Comparison of ENCODE assay signal across 14 mouse cellular contexts in the genomic region with DNA sequence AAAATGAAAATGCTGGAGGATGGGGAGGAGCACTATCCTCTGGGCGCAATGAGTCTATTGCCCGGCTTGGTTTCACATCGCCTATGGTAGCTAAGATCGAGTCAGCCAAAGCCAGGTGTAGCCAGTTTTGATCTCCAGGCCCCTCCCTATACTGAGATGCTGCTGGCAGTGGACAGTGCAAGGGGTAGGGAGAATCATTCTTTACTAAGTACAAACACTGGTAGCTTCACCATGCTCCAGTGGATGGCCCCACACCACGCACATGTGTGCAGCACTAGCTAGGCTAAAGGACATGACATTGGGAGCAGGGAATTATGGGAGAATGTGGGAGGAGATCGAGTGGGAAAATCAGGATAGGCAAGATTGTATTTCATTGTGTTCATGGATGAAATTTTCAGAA. TPM values are rescaled to one million over a fixed set of nuclear protein-coding genes. Genes with fewer than 3 reads are reported as not detected.
DNase-seq lines count a peak whose midpoint lies in the region; ATAC-seq and TF ChIP-seq lines count a peak whose summit lies in the region.
"Had no signal": no experiment of that assay in that cellular context is flagged by ENCODE, and none has a peak within 500 bp of the region (broad histone marks: within the 10 kb centered on the region; RNA-seq: fewer than 3 reads in every experiment).

No protein-coding gene starts in this region.

- H3K27ac ChIP-seq in hindbrain, embryonic 10.5 days: peak overlapping the region; percentile 37
- no peak overlapping the region for H3K27ac ChIP-seq in hindbrain, embryonic 11.5 days (ENCODE audit: low read depth, low read length)
- H3K27ac ChIP-seq in embryonic facial prominence, embryonic 11.5 days (replicated peaks; ENCODE audit: low read depth, low read length): 0 out of 2 replicates have a peak overlapping the region, but pooled peaks have one; percentile 6
- H3K27ac ChIP-seq in hindbrain, embryonic 14.5 days: peak overlapping the region; percentile 75
- H3K27ac ChIP-seq in midbrain, embryonic 14.5 days (replicated peaks; ENCODE audit: low read depth, low read length): peak overlapping the region; percentile 76
- no peak overlapping the region for H3K27ac ChIP-seq in thymus, adult 2 months (ENCODE audit: control insufficient read depth, insufficient read depth, low read length)
- H3K27ac ChIP-seq: kidney, postnatal 0 days; liver, embryonic 15.5 days; stomach, embryonic 15.5 days had no signal

- H3K4me2 ChIP-seq in hindbrain, embryonic 11.5 days (replicated peaks; ENCODE audit: low read depth, low read length): no peak overlapping the region
- H3K4me2 ChIP-seq in embryonic facial prominence, embryonic 11.5 days (ENCODE audit: low read depth, low read length): no peak overlapping the region
- no peak overlapping the region for H3K4me2 ChIP-seq in hindbrain, embryonic 14.5 days (replicated peaks)
- H3K4me2 ChIP-seq in midbrain, embryonic 14.5 days (ENCODE audit: low read length): no peak overlapping the region
- H3K4me2 ChIP-seq: liver, embryonic 15.5 days; stomach, embryonic 15.5 days had no signal

- ATAC-seq in hindbrain, embryonic 11.5 days (ENCODE audit: low FRiP score): no peak
- peak; percentile 66; the same call in 1 of the 2 replicates for ATAC-seq in embryonic facial prominence, embryonic 11.5 days (replicated peaks; ENCODE audit: insufficient number of reproducible peaks, low FRiP score, low TSS enrichment, low read depth)
- ATAC-seq in hindbrain, embryonic 14.5 days (ENCODE audit: low FRiP score): no peak
- ATAC-seq in midbrain, embryonic 14.5 days (ENCODE audit: low FRiP score, low TSS enrichment): no peak

- 66% methylated on average over 6 of the region's 6 CpGs for WGBS in hindbrain, embryonic 10.5 days
- 67% methylated on average over 6 of the region's 6 CpGs for WGBS in hindbrain, embryonic 11.5 days
- WGBS in embryonic facial prominence, embryonic 11.5 days: 76% methylated on average over 6 of the region's 6 CpGs
- 61% methylated on average over 6 of the region's 6 CpGs for WGBS in hindbrain, embryonic 14.5 days
- WGBS in midbrain, embryonic 14.5 days: 58% methylated on average over 6 of the region's 6 CpGs
- 71% methylated on average over 6 of the region's 6 CpGs for WGBS in thymus, adult 2 months

- H3K9me3 ChIP-seq in hindbrain, embryonic 10.5 days: no peaks in the 10 kb centered on the region
- H3K9me3 ChIP-seq in hindbrain, embryonic 11.5 days (ENCODE audit: control insufficient read depth, low read length): no peaks in the 10 kb centered on the region
- H3K9me3 ChIP-seq in embryonic facial prominence, embryonic 11.5 days (replicated peaks; ENCODE audit: control insufficient read depth, low read length): no peaks in the 10 kb centered on the region
- no peaks in the 10 kb centered on the region for H3K9me3 ChIP-seq in hindbrain, embryonic 14.5 days (ENCODE audit: control insufficient read depth, low read length)
- H3K9me3 ChIP-seq in midbrain, embryonic 14.5 days (ENCODE audit: control insufficient read depth, low read length): no peaks in the 10 kb centered on the region
- H3K9me3 ChIP-seq: liver, embryonic 15.5 days; stomach, embryonic 15.5 days had no signal

- no peak for DNase-seq in hindbrain, embryonic 10.5 days (ENCODE audit: low spot score)
- no peak for DNase-seq in hindbrain, embryonic 11.5 days (ENCODE audit: low spot score)
- DNase-seq in embryonic facial prominence, embryonic 11.5 days (ENCODE audit: low spot score): no peak
- DNase-seq in hindbrain, embryonic 14.5 days (ENCODE audit: low spot score): no peak
- DNase-seq in midbrain, embryonic 14.5 days: no peak
- DNase-seq in thymus, adult 2 months: no peak
- no peak for DNase-seq in spleen, postnatal 14 days (ENCODE audit: low spot score in 2 of 2)
- no peak for DNase-seq in layer of hippocampus, adult 9-10 months (ENCODE audit: low spot score)
- DNase-seq: gastrocnemius, postnatal 25 days; heart, postnatal 36 days; right cerebral cortex, postnatal 25 days had no signal

- no peaks in the 10 kb centered on the region for H3K36me3 ChIP-seq in hindbrain, embryonic 10.5 days
- no peaks in the 10 kb centered on the region for H3K36me3 ChIP-seq in hindbrain, embryonic 11.5 days (ENCODE audit: control insufficient read depth, insufficient read depth, low read length)
- H3K36me3 ChIP-seq in embryonic facial prominence, embryonic 11.5 days (replicated peaks; ENCODE audit: control insufficient read depth, insufficient read depth, low read depth, low read length): no peaks in the 10 kb centered on the region
- H3K36me3 ChIP-seq in hindbrain, embryonic 14.5 days (replicated peaks; ENCODE audit: control insufficient read depth, insufficient read depth): no peaks in the 10 kb centered on the region
- H3K36me3 ChIP-seq in midbrain, embryonic 14.5 days (ENCODE audit: control insufficient read depth, insufficient read depth, low read length): no peaks in the 10 kb centered on the region
- H3K36me3 ChIP-seq in thymus, adult 2 months (ENCODE audit: control insufficient read depth, insufficient read depth, low read length): no peaks in the 10 kb centered on the region
- H3K36me3 ChIP-seq: liver, embryonic 15.5 days; stomach, embryonic 15.5 days had no signal

- H3K4me1 ChIP-seq in hindbrain, embryonic 10.5 days (replicated peaks): peaks cover 44% of the 10 kb centered on the region
- peaks cover 7% of the 10 kb centered on the region for H3K4me1 ChIP-seq in hindbrain, embryonic 11.5 days (replicated peaks; ENCODE audit: control insufficient read depth, insufficient read depth, low read length)
- H3K4me1 ChIP-seq in embryonic facial prominence, embryonic 11.5 days (ENCODE audit: control insufficient read depth, insufficient read depth, low read length): peaks cover 4% of the 10 kb centered on the region
- H3K4me1 ChIP-seq in hindbrain, embryonic 14.5 days (replicated peaks; ENCODE audit: control insufficient read depth, insufficient read depth, low read length): peaks cover 54% of the 10 kb centered on the region
- H3K4me1 ChIP-seq in midbrain, embryonic 14.5 days (ENCODE audit: control insufficient read depth, insufficient read depth, low read length): peaks cover 62% of the 10 kb centered on the region
- H3K4me1 ChIP-seq in thymus, adult 2 months (replicated peaks; ENCODE audit: control insufficient read depth, insufficient read depth, low read length): peaks cover 4% of the 10 kb centered on the region; the same call in 1 of the 2 replicates
- H3K4me1 ChIP-seq: liver, embryonic 15.5 days had no signal

- H3K27me3 ChIP-seq in hindbrain, embryonic 10.5 days (ENCODE audit: insufficient read depth, poor library complexity, severe bottlenecking): no peaks in the 10 kb centered on the region; the same call in 1 of the 2 replicates
- no peaks in the 10 kb centered on the region for H3K27me3 ChIP-seq in hindbrain, embryonic 11.5 days (ENCODE audit: control insufficient read depth, insufficient read depth, low read length)
- no peaks in the 10 kb centered on the region for H3K27me3 ChIP-seq in embryonic facial prominence, embryonic 11.5 days (ENCODE audit: control insufficient read depth, insufficient read depth, low read length)
- no peaks in the 10 kb centered on the region for H3K27me3 ChIP-seq in hindbrain, embryonic 14.5 days (ENCODE audit: control insufficient read depth, insufficient read depth, low read length)
- H3K27me3 ChIP-seq in midbrain, embryonic 14.5 days (ENCODE audit: control insufficient read depth, insufficient read depth, low read length): no peaks in the 10 kb centered on the region
- no peaks in the 10 kb centered on the region for H3K27me3 ChIP-seq in thymus, adult 2 months (ENCODE audit: control insufficient read depth, insufficient read depth, low read length)
- H3K27me3 ChIP-seq: liver, embryonic 15.5 days; stomach, embryonic 15.5 days had no signal

- no peak overlapping the region for H3K9ac ChIP-seq in hindbrain, embryonic 11.5 days (ENCODE audit: low read depth, low read length)
- no peak overlapping the region for H3K9ac ChIP-seq in embryonic facial prominence, embryonic 11.5 days (replicated peaks; ENCODE audit: low read length)
- H3K9ac ChIP-seq in hindbrain, embryonic 14.5 days: 0 out of 2 replicates have a peak overlapping the region, but pooled peaks have one; percentile 16
- no peak overlapping the region; the same call in 1 of the 2 replicates for H3K9ac ChIP-seq in midbrain, embryonic 14.5 days (replicated peaks; ENCODE audit: low read length)
- H3K9ac ChIP-seq: liver, embryonic 15.5 days; stomach, embryonic 15.5 days had no signal

- no peak overlapping the region for H3K4me3 ChIP-seq in hindbrain, embryonic 10.5 days
- no peak overlapping the region for H3K4me3 ChIP-seq in hindbrain, embryonic 11.5 days (ENCODE audit: low read depth, low read length)
- H3K4me3 ChIP-seq in embryonic facial prominence, embryonic 11.5 days (ENCODE audit: low read depth, low read length): no peak overlapping the region
- no peak overlapping the region for H3K4me3 ChIP-seq in hindbrain, embryonic 14.5 days (replicated peaks; ENCODE audit: low read length)
- H3K4me3 ChIP-seq in midbrain, embryonic 14.5 days (replicated peaks; ENCODE audit: low read depth, low read length): no peak overlapping the region
- H3K4me3 ChIP-seq in thymus, adult 2 months (ENCODE audit: control insufficient read depth, insufficient read depth, low read length): no peak overlapping the region
- H3K4me3 ChIP-seq: liver, embryonic 15.5 days; stomach, embryonic 15.5 days had no signal

- TF ChIP-seq POLR2A in thymus, adult 2 months (IDR thresholded peaks at IDR 0.05; ENCODE audit: control insufficient read depth, extremely low read depth, insufficient read depth, low read length, poor library complexity): no peak

- TF ChIP-seq CTCF in thymus, adult 2 months (IDR thresholded peaks at IDR 0.05; ENCODE audit: borderline replicate concordance, control insufficient read depth, extremely low read depth, insufficient read depth, low read length, poor library complexity): no peak

RNA-seq across cellular contexts. Expression of a gene that starts 53.2 kb away (rescaled TPM):
- polyA plus RNA-seq in hindbrain, embryonic 10.5 days (2016; fragmentation: Nextera tagmentation; extraction: Ambion mirVana): not detected in 2 replicates
- polyA plus RNA-seq in hindbrain, embryonic 11.5 days (2014; fragmentation: Nextera tagmentation; extraction: Ambion mirVana): not detected in 2 replicates
- polyA plus RNA-seq in embryonic facial prominence, embryonic 11.5 days (2014; fragmentation: Nextera tagmentation; extraction: Ambion mirVana): not detected in 2 replicates
- polyA plus RNA-seq in hindbrain, embryonic 14.5 days (2014; fragmentation: Nextera tagmentation; extraction: Ambion mirVana): not detected in 2 replicates
- polyA plus RNA-seq in midbrain, embryonic 14.5 days (2014; fragmentation: Nextera tagmentation; extraction: Ambion mirVana): not detected in 2 replicates
- not detected in 2 replicates for polyA plus RNA-seq in thymus, adult 2 months (2012; rRNA removed)
- polyA plus RNA-seq: kidney, postnatal 0 days; liver, embryonic 15.5 days; stomach, embryonic 15.5 days had no signal

Comparison
In these comparisons a context has a peak if more than half of its experiments do, and no peak if none do; other contexts are left out.
1. H3K27ac ChIP-seq: peak in hindbrain, embryonic 10.5 days (single experiment), embryonic facial prominence, embryonic 11.5 days (single experiment), hindbrain, embryonic 14.5 days (single experiment) and midbrain, embryonic 14.5 days (single experiment); none in hindbrain, embryonic 11.5 days (single experiment) and thymus, adult 2 months (single experiment).